Mouse (Mus musculus): ENCODE measurements around the gene Iqce.

Gene Iqce

GRCm38 (mm10) chr5:140637058-140637410 lies 65.1 kb downstream of the Iqce start:
- no peak for DNase-seq

GRCm38 (mm10) chr5:140636316-140637057 lies 65.7 kb downstream of the Iqce start:
- DNase-seq, result peak; percentile 58

GRCm38 (mm10) chr5:140634798-140635722 lies 67.1 kb downstream of the Iqce start:
- no peak for DNase-seq

GRCm38 (mm10) chr5:140633432-140633831 lies 68.7 kb downstream of the Iqce start:
- DNase-seq, result no peak

- no peak for DNase-seq
Observed at GRCm38 (mm10) chr5:140628995-140629394, 73.2 kb downstream of the Iqce start.

GRCm38 (mm10) chr5:140627580-140627979 lies 74.6 kb downstream of the Iqce start:
- no peak for DNase-seq

- no peak for DNase-seq
Observed at GRCm38 (mm10) chr5:140624961-140625360, 77.2 kb downstream of the Iqce start.

- DNase-seq, result no peak
Observed at GRCm38 (mm10) chr5:140624238-140624637, 77.9 kb downstream of the Iqce start.

- DNase-seq, result no peak
Observed at GRCm38 (mm10) chr5:140623791-140624190, 78.4 kb downstream of the Iqce start.

GRCm38 (mm10) chr5:140622978-140623670 lies 79.1 kb downstream of the Iqce start:
- DNase-seq, result no peak

- DNase-seq, result no peak
Observed at GRCm38 (mm10) chr5:140621517-140621916, 80.7 kb downstream of the Iqce start.

- no peak for DNase-seq
Observed at GRCm38 (mm10) chr5:140621092-140621491, 81.1 kb downstream of the Iqce start.

- no peak for DNase-seq
Observed at GRCm38 (mm10) chr5:140619895-140620736, 82.1 kb downstream of the Iqce start.

- peak; percentile 74 for DNase-seq
Observed at GRCm38 (mm10) chr5:140619151-140619771, 82.9 kb downstream of the Iqce start.

GRCm38 (mm10) chr5:140617714-140618113 lies 84.5 kb downstream of the Iqce start:
- no peak for DNase-seq

GRCm38 (mm10) chr5:140616691-140617090 lies 85.5 kb downstream of the Iqce start:
- no peak for DNase-seq

- DNase-seq, result no peak
Observed at GRCm38 (mm10) chr5:140616110-140616503, 86.1 kb downstream of the Iqce start.

GRCm38 (mm10) chr5:140615321-140616109 lies 86.7 kb downstream of the Iqce start:
- no peak for DNase-seq

GRCm38 (mm10) chr5:140614837-140615236 lies 87.3 kb downstream of the Iqce start:
- DNase-seq, result no peak

GRCm38 (mm10) chr5:140614141-140614540 lies 88.0 kb downstream of the Iqce start:
- no peak for DNase-seq

GRCm38 (mm10) chr5:140612191-140612590 lies 90.0 kb downstream of the Iqce start:
- DNase-seq, result no peak

All from kidney, adult 9 months (tissue).